Mouse (Mus musculus) A20 (cell line): ENCODE results near the gene Dnmbp.

Experiments
- DNase-seq: peaks from one replicate; pipeline ENCODE4 v3.0.0-alpha.2; 2011; ENCODE audit warnings: low read depth, low spot score

The Dnmbp gene

GRCm38 (mm10) chr19:43914986-43915385 lies 25.0 kb downstream of the Dnmbp start:
- no peak for DNase-seq

- peak; percentile 76 for DNase-seq
Measured at GRCm38 (mm10) chr19:43912775-43913486, 27.1 kb downstream of the Dnmbp start.

GRCm38 (mm10) chr19:43906492-43906891 lies 33.5 kb downstream of the Dnmbp start:
- DNase-seq, result peak; percentile 36

- peak; percentile 20 for DNase-seq
Measured at GRCm38 (mm10) chr19:43905985-43906384, 34.0 kb downstream of the Dnmbp start.

DNA sequence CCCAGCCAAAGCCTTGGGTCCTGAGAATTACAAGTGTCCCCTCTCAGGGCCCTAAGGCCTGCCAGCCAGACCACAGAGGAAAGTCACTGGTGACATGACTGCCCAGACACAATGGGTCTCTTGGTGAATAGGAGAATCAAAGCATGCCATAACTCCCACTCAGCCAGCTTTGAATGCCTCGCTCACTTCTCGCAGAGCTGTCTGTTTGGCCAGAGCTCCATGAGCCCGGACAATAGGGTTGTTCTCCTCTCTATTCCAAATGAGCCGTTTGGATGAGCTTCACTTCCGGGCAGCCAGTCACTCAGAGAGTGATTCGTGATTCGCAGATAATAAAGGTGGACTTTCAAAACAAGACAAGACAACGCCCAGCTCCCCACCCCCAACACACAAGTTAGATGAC lies 34.9 kb downstream of the Dnmbp start:
- DNase-seq, result no peak

DNA sequence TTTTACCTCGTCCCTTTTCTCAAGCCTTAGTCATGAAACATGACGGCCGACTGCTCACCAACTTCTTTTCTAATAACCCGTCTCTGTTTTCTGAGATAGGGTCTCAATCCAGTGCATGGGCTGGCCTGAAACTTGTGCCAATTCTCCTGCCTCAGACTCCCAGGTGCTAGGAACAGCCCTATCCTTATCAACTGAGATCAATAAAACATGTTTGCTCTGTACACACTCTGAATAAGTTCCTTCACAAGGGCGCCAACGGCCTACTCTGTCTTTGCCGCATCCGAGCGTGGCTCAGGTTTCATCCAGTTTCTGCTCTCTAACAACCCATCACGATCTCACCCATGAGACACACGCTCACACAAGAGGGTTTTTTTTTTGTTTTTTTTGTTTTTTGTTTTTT lies 35.7 kb downstream of the Dnmbp start:
- no peak for DNase-seq

GRCm38 (mm10) chr19:43902887-43903286 lies 37.1 kb downstream of the Dnmbp start:
- no peak for DNase-seq

DNA sequence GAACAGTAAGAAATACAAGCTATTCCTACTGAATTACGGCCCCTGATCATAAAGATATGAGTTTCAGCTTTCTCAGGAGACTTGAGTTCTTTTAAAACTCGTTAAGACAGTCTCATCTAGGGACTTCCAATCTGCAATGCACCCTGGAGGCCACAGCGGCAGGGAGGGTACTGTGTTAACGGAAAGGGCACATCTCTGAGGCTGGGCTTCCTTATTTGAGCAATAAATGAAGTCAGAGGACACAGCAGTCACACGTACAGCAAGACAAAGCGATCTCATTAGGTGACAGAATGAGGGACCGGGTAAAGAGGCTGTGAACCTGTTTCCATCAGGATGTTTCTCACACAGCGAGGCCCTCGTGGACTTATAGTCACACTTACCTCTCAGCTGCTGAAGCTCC lies 39.3 kb downstream of the Dnmbp start:
- no peak for DNase-seq

DNA sequence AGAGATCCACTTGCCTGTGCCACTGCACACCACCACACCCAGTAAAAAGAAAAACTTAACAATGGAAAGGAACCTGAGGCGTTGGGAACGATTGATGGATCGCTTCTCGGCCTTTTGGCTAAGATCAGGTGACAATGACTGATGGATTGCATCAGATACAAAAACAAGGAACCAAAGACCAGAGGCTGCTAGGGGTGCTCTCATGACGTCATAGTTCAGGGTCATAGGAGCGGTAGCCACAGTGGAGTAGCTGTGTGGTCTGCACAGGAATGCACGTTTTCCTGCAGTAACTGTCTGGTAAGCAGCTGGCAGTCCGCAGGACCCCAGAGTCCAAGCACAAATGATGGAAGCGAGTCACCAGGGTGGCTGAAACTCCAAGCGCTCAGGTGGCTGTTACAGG lies 41.4 kb downstream of the Dnmbp start:
- no peak for DNase-seq

DNA sequence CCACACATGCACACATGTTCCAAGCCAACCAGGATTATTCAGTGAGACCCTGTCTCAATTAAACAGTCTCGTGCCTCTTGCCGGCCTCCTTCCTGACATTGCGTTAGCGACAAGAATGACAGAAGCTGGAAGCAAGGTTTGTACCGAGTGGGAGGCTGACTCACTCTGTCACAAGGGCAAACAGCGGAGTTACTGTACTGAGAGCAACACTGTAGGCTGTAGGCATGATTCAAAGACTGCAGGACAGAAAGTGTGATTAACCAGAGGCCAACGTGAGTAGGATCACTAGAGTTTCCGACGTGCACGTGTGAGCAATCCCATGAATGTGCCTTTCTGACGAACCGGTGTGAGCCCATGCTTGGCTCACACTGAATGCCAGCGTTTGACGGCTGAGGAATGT lies 43.5 kb downstream of the Dnmbp start:
- no peak for DNase-seq

DNA sequence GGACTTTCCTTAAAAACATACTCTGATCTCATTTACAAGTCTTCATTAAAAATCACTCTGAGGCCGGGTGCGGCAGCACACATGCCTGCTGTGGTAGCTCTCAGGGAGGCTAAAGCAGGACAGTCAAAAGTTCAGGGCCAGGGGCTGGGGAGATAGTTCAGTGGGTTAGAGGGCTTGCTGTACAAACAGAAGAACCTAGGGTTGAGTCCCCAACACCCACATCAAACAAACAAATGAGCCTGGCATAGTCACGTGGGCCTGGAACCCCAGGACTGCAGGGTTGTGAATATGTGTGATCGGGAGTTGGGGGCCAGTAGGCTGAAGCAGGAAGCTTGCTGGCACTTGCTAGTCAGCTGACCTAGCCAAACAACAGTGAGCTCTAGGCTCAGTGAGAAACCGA lies 44.0 kb downstream of the Dnmbp start:
- DNase-seq, result no peak

- DNase-seq, result no peak
Measured at GRCm38 (mm10) chr19:43894821-43895220, 45.2 kb downstream of the Dnmbp start.

GRCm38 (mm10) chr19:43894070-43894469 lies 45.9 kb downstream of the Dnmbp start:
- no peak for DNase-seq

- no peak for DNase-seq
Measured at GRCm38 (mm10) chr19:43890487-43890886, 49.5 kb downstream of the Dnmbp start.

- DNase-seq, result no peak
Measured at GRCm38 (mm10) chr19:43887725-43888124, 52.3 kb downstream of the Dnmbp start.

DNA sequence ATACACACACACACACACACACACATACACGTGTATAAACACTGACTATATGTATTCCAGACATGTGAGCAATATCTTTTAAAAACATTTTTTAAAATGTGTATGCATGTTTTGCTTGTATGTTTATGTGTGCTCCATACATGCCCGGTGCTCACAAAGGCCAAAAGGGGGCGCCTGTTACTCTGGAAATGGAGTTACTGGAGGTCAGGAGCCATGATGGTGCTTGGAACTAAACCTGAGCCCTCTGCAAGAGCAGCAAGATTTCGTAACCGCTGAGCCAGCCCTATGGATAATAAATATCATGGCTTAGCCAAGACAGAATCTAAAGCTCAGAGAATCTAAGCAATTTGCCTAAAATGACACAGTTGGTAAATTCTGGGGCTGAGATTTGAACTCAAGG lies 52.7 kb downstream of the Dnmbp start:
- DNase-seq, result no peak

GRCm38 (mm10) chr19:43886371-43887099 lies 53.5 kb downstream of the Dnmbp start:
- DNase-seq, result no peak

GRCm38 (mm10) chr19:43884668-43885498 lies 55.1 kb downstream of the Dnmbp start:
- DNase-seq, result peak; percentile 44

DNA sequence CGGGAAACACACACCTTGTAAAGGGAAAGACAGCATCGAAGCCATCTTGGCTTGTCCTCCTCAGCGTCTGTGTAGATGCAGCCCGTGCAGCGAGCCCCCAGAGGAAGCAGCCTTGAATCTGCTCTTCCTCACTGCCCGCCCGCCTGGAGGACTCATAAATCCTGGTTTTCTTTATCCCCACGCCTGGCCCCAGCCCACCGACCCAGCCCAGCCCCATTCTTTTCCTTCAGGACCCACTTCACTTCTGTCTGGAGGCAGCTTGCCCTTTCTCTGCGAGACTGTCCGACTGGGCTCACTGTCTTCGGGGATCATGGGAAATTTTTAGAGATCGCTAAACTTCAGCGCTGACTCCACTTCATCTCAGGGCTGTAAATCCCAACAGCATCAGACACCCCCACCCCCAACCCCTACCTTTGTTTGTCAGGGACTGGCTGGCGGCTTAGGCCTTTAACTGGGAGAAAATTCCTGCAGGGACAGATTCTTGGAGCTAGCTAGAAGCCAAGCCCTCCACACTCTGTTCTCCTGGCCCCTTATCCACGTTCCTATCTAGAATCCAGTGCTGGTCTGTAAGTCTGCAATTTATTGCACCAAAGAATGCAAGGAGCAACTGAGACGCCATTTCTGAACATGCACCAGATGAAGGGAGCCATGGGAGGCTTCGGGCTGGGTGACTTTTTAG lies 57.0 kb downstream of the Dnmbp start:
- no peak for DNase-seq

DNA sequence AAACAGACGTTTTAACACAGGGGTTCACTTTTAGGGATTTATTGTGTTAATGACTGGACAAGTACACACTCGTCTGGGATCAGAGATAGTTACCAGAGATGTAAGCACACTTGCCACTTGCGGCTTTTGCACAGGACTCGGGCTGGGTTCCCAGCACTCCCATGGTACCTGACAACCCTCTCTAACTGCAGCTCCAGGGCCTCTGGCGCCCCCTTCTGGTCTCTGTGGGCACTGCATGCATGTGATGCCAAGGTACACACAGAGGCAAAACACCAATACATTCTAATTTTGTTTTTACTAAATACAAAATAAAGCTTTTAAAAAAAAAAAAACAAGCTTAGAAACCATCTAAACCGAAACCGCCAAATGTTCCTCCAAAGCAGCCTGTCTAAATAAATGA lies 58.4 kb downstream of the Dnmbp start:
- DNase-seq, result no peak

- no peak for DNase-seq
Measured at GRCm38 (mm10) chr19:43880420-43880819, 59.6 kb downstream of the Dnmbp start.
